Mouse (Mus musculus) kidney, embryonic 14.5 days (tissue): ENCODE measurements around the gene Klf15. TPM values are rescaled to one million over a fixed set of nuclear protein-coding genes. Genes with fewer than 3 reads are reported as not detected.

Source experiments
- ATAC-seq: fragments of 200-750 bp; cut with Nextera tagmentation; 2 replicates; pipeline ENCODE4 v1.8.0; 2017; ENCODE audit warnings: moderate number of reproducible peaks, mild to moderate bottlenecking, moderate TSS enrichment, moderate library complexity; ENCODE audit not compliant: low FRiP score, low TSS enrichment
- H3K27ac ChIP-seq: fragments of 300-500 bp; sonication (generic); 2 replicates; pipeline ENCODE4 v1.5.1; 2014; ENCODE audit warnings: low read depth, mild to moderate bottlenecking, low read length, moderate library complexity, mixed read lengths
- H3K27me3 ChIP-seq: fragments of 300-500 bp; sonication (generic); 2 replicates; pipeline ENCODE4 v1.6.1; 2014; ENCODE audit warnings: mild to moderate bottlenecking, low read length; ENCODE audit not compliant: control insufficient read depth, insufficient read depth
- H3K36me3 ChIP-seq: fragments of 300-500 bp; sonication (generic); 2 replicates; pipeline ENCODE4 v1.6.1; 2014; ENCODE audit warnings: low read length, mixed read lengths; ENCODE audit not compliant: control insufficient read depth, insufficient read depth
- H3K4me1 ChIP-seq: fragments of 300-500 bp; sonication (generic); 2 replicates; pipeline ENCODE4 v1.6.1; 2014; ENCODE audit warnings: low read length, mixed read lengths; ENCODE audit not compliant: control insufficient read depth, insufficient read depth
- H3K4me2 ChIP-seq: fragments of 300-500 bp; sonication (generic); replicated peaks from 2 replicates; pipeline ENCODE4 v1.6.1; 2014; ENCODE audit warnings: low read depth, mild to moderate bottlenecking, low read length
- H3K4me3 ChIP-seq: fragments of 300-500 bp; sonication (generic); 2 replicates; pipeline ENCODE4 v1.5.1; 2014; ENCODE audit warnings: mild to moderate bottlenecking, low read length
- H3K9ac ChIP-seq: fragments of 300-500 bp; sonication (generic); 2 replicates; pipeline ENCODE4 v1.6.1; 2014; ENCODE audit warnings: low read depth, mild to moderate bottlenecking, low read length, moderate library complexity
- H3K9me3 ChIP-seq: fragments of 300-500 bp; sonication (generic); 2 replicates; pipeline ENCODE4 v1.6.1; 2016; ENCODE audit warnings: low read length; ENCODE audit not compliant: control insufficient read depth
- WGBS: fragments of 180-500 bp; shearing (Covaris S2); extraction: QIAGEN DNeasy Blood & Tissue Kit; methylation state at CpG from one replicate; pipeline ENCODE4 v1.1.7; 2014; 5-methylcytosine and 5-hydroxymethylcytosine counted together
- polyA plus RNA-seq: library from polyadenylated mRNA; unstranded; fragments of >200 nt; fragmentation: Nextera tagmentation; extraction: Ambion mirVana; gene quantifications from 2 replicates; pipeline ENCODE4 v1.2.1, GENCODE M21; 2014

The Klf15 gene
- polyA plus RNA-seq, 1 experiment from 2014 or later, result 9.3 TPM

DNA sequence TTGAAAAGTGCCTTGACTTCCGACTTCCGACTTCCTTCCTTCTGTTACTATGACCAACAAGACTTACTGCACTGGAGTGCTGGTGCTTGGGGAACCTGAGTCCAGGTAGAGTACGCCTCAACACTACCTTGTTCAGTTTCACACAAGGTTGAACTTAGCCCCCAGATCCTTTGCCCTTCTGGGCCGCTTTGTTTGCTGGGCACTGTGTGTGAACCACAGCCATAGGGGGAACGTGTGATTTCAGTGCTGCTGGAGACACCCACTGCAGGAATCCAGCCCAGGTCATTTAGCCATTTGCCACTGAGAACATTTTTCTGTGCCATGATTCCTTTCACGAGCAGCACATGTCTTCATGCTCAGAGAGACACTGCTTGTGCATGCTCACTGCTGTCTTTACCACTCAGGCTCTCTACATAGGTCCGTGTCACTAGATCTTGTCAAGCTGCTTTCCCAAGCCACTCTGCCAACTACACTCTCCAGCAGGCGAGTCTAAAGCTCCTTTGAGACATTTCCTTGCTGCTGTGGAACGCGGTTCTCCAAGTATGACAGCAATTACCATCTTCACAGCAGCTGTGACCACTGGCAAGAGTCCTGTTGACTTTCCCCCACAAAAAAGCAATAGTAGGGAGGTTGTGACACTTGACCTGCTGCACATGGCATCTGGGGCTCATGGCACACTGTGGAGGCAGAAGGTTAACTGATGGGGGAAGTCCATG, 26.0 kb upstream of the Klf15 start:
- Histone ChIP-seq H3K4me1 (no peaks in the 10 kb centered on the region), H3K27ac (no peak overlapping the region), H3K9ac (no peak overlapping the region), H3K4me3 (no peak overlapping the region), H3K4me2 (no peak overlapping the region), H3K27me3 (no peaks in the 10 kb centered on the region), H3K36me3 (no peaks in the 10 kb centered on the region), H3K9me3 (no peaks in the 10 kb centered on the region; the same call in 1 of the 2 replicates)
- 86% methylated on average over 10 of the region's 10 CpGs for WGBS
- no peak for ATAC-seq

DNA sequence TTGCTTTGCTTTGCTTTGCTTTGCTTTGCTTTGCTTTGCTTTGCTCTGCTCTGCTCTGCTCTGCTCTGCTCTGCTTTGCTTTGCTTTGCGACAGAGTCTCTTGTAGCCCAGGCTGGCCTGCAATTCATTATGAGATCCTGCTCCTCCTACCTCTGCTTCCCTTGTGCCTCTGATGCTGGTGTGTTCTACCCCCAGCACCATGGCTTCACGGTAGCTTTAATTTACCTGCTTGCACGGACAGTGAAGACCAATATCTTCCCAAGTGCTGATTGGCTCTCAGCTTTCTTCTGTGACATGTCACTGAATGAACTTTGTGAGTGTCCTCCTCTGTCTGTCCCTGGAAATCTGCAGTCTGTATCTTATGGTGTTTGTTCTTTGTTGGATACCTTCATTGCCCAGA, 25.3 kb upstream of the Klf15 start:
- no peaks in the 10 kb centered on the region for H3K36me3 ChIP-seq
- no peaks in the 10 kb centered on the region for H3K4me1 ChIP-seq
- H3K9ac ChIP-seq, result no peak overlapping the region
- no peak overlapping the region for H3K4me3 ChIP-seq
- ATAC-seq, result no peak
- H3K27ac ChIP-seq, result no peak overlapping the region
- H3K4me2 ChIP-seq, result no peak overlapping the region
- H3K9me3 ChIP-seq, result no peaks in the 10 kb centered on the region; the same call in 1 of the 2 replicates
- 84% methylated on average over 3 of the region's 3 CpGs for WGBS
- H3K27me3 ChIP-seq, result no peaks in the 10 kb centered on the region

DNA sequence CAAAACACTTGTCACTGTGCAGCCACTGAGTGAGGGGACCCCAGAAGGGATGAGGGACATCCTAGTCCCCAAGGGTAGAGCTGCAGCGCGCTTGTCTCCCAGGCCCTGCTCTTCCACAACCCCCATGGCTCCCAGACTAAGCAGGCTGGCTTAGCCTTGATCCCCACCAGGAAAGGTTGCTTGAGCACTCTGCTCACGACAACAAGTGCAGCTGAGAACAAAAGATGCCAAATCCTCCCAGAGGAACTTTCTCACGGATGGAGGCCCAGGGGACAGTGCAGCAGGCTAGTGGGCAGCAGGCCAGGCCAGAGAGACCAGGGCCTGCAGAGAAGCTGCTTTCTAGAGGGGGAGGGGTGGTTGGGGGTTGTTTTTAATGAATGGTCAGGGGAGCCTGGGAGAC, 15.5 kb upstream of the Klf15 start:
- H3K4me1 ChIP-seq, result no peaks in the 10 kb centered on the region
- H3K27me3 ChIP-seq, result no peaks in the 10 kb centered on the region
- H3K9ac ChIP-seq, result no peak overlapping the region
- WGBS, result 59% methylated on average over 4 of the region's 4 CpGs
- H3K36me3 ChIP-seq, result no peaks in the 10 kb centered on the region
- no peak overlapping the region for H3K27ac ChIP-seq
- no peaks in the 10 kb centered on the region for H3K9me3 ChIP-seq
- no peak overlapping the region for H3K4me2 ChIP-seq
- ATAC-seq, result no peak
- H3K4me3 ChIP-seq, result no peak overlapping the region

DNA sequence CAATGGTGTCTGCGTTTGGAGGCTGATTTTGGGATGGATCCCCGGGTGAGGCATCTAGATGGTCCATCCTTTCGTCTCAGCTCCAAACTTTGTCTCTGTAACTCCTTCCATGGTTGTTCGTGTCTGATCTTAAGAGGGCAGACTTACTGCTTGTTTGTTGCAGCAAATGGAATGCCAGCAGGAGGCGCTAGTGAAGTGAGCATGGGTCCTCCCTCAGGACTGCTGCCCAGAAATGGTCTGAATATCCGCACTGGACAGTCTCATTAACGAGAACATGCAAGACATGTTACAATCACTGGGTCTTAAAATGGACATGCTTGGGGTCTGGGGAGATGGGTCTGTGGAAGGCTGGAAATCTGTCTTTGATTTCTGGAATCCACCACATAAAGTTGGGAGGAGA, 12.2 kb upstream of the Klf15 start:
- no peak for ATAC-seq
- Histone ChIP-seq H3K4me1 (no peaks in the 10 kb centered on the region), H3K36me3 (no peaks in the 10 kb centered on the region), H3K9ac (no peak overlapping the region), H3K9me3 (no peaks in the 10 kb centered on the region), H3K4me2 (no peak overlapping the region), H3K4me3 (no peak overlapping the region), H3K27me3 (no peaks in the 10 kb centered on the region), H3K27ac (no peak overlapping the region)
- 30% methylated on average over 7 of the region's 7 CpGs for WGBS

DNA sequence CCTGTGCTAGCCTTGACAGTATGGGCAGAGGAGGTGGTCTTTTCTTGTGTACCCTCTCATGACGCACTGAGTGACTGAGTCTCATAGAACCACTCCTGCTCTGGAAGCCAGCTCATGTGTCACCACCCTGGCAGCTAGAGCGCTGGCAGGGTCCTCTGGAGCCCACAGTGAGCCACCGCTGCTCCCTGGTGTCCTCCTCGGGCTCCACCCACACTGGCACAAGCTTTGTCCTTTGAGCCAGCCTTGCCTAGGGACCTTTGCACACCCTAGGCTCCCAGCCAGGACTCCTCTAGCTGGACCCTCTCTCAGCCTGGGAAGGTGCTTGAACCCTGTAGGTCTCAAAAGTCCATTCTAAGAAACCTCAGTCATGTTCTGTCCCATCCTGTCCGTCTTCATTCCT, 11.7 kb upstream of the Klf15 start:
- WGBS, result 72% methylated on average over 5 of the region's 5 CpGs
- ATAC-seq, result no peak
- no peak overlapping the region for H3K4me2 ChIP-seq
- H3K27me3 ChIP-seq, result no peaks in the 10 kb centered on the region
- no peaks in the 10 kb centered on the region for H3K36me3 ChIP-seq
- no peaks in the 10 kb centered on the region for H3K9me3 ChIP-seq
- no peak overlapping the region for H3K27ac ChIP-seq
- H3K9ac ChIP-seq, result no peak overlapping the region
- no peaks in the 10 kb centered on the region for H3K4me1 ChIP-seq
- H3K4me3 ChIP-seq, result no peak overlapping the region

DNA sequence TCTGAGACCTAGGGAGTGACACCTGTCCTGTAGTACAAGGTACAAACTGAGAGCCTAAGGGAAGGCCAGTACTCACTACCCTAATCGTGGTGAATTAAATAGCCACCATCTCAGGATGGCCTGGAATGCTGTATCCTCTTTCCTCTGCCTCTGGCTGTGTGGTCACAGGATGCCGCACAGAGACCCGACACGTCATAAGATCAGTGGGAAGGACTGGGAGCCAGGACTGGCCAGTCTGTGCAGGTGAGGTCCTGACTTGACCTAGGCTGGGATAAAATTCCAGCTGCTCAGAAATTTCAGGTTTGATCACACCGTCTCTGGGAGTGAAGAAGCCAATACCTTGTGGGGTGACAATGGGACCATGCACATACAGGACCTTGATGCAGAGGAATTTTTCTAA, 10.9 kb upstream of the Klf15 start:
- Histone ChIP-seq H3K4me2 (no peak overlapping the region), H3K4me1 (no peaks in the 10 kb centered on the region), H3K9ac (no peak overlapping the region), H3K4me3 (no peak overlapping the region), H3K27ac (no peak overlapping the region), H3K9me3 (no peaks in the 10 kb centered on the region), H3K36me3 (no peaks in the 10 kb centered on the region), H3K27me3 (no peaks in the 10 kb centered on the region)
- 77% methylated on average over 5 of the region's 5 CpGs for WGBS
- ATAC-seq, result no peak

DNA sequence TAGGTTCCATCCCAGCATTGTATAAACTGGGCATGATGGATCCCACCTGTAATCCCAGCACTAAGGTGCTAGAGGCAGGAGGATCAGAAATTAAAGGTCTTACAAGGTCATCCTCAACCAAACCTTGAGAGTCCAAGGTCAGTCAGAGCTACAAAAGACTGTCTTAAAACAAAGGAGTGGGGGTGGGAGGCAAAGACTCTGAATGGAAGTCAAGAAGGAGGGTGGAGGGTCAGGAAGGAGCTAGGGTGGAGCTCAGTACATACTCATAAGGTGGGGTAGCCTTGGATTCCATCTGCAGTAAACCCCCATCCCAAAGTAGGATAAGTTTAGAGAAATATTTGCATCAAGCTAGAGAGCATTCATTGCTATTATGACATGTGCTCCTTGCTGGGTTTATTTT, 9.8 kb upstream of the Klf15 start:
- Histone ChIP-seq H3K9me3 (no peaks in the 10 kb centered on the region), H3K4me3 (no peak overlapping the region), H3K9ac (no peak overlapping the region), H3K4me2 (no peak overlapping the region), H3K4me1 (no peaks in the 10 kb centered on the region), H3K27me3 (no peaks in the 10 kb centered on the region), H3K27ac (no peak overlapping the region), H3K36me3 (no peaks in the 10 kb centered on the region)
- ATAC-seq, result no peak

DNA sequence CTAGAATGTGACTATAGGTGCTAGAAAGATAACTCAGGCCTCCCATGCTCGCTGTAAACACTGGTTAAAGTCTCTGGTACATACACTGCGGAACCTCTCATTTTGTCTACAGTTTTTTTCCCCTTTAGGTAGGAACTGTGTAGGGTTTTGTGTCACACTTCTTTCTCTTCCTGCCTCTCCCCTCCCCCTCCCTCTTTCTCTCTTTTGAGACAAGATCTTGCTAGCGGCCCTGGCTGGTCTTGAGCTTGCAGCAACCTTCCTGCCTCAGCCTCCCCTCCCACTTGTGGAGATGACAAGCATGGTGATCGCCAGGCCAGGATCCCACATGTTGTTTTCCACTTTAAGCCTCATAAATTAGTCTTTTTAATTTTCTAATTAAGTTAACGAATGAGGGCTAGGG, 8.6 kb upstream of the Klf15 start:
- 82% methylated on average over 5 of the region's 5 CpGs for WGBS
- Histone ChIP-seq H3K9me3 (no peaks in the 10 kb centered on the region), H3K4me3 (no peak overlapping the region), H3K27ac (no peak overlapping the region), H3K4me1 (no peaks in the 10 kb centered on the region), H3K4me2 (no peak overlapping the region), H3K27me3 (no peaks in the 10 kb centered on the region), H3K36me3 (no peaks in the 10 kb centered on the region), H3K9ac (no peak overlapping the region)
- ATAC-seq, result no peak

DNA sequence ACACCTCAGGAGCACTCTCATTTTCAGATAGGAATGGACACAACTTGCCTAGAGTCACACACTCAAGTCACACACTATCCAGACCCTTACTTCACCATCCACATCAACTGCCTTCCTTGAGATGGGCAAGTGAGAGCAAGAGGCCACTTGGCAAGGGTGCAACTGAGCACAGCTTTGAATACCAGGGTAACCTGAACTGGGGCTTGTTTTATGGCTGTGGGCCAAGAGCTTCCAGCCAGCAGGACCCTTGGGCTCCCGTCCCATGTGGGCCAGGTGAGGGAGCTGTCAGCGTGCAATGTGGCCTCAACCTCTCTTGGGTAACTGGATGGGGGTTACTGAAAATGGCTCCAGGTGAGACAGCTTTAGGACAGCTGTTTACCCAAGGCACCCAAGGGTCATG, 5.0 kb upstream of the Klf15 start:
- Histone ChIP-seq H3K27me3 (0 out of 2 replicates have a peak, but pooled peaks cover 12% of the 10 kb centered on the region), H3K27ac (no peak overlapping the region), H3K4me2 (no peak overlapping the region), H3K4me3 (no peak overlapping the region), H3K4me1 (no peaks in the 10 kb centered on the region), H3K9ac (no peak overlapping the region), H3K9me3 (no peaks in the 10 kb centered on the region), H3K36me3 (no peaks in the 10 kb centered on the region)
- ATAC-seq, result no peak
- 76% methylated on average over 2 of the region's 2 CpGs for WGBS
